Mouse (Mus musculus): ENCODE data around the gene Ptpn13. TPM values are rescaled to one million over a fixed set of nuclear protein-coding genes. Genes with fewer than 3 reads are reported as not detected.

Gene Ptpn13
- polyA plus RNA-seq, 1 experiment, result 15.9 TPM

DNA sequence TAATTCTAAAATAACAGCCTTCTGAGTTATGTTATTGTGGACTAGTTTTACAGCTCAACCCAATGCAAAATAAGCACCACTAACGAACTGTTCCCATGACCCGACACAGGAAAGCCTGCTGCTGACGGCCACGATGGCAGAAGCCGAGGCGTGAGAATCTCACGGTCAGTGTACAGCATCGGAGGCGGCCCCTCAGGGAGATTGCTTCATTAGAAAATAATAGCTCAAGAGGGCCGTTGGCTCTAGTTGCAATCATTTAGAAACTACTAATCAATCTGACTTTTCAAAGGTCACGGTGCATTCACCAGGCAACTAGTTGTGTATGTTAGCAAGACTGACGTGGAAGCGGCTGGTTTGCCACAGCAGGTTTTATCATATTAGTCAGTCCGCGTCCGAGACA, 31.2 kb upstream of the Ptpn13 start:
- DNase-seq (ENCODE audit: low read depth), result no peak
- TF ChIP-seq POLR2A (IDR thresholded peaks at IDR 0.05; ENCODE audit: borderline replicate concordance, extremely low read depth, insufficient read depth, insufficient read length, poor library complexity, severe bottlenecking), result no peak
- no peak for TF ChIP-seq CTCF (IDR thresholded peaks at IDR 0.05; ENCODE audit: borderline replicate concordance, extremely low read depth, insufficient read depth, insufficient read length)

DNA sequence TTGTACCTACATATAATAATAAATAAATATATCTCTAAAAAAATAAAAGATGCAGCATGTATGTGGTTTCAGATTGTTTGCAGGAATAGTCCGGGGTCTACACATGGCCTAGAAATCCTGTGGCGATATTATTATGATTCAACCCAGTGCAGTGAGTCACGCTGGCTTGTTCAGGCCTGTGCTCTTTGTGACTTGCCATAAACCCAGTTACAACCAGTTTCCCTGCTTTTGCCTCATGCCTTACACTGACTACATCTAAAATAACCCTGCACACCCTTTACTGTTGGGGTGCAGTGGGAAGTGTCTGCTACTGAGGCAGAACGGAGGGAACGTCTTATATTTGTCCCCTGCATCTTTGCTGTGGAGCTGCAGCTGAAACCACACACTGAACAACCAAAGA, 29.3 kb upstream of the Ptpn13 start:
- DNase-seq (ENCODE audit: low read depth), result no peak
- TF ChIP-seq POLR2A (IDR thresholded peaks at IDR 0.05; ENCODE audit: borderline replicate concordance, extremely low read depth, insufficient read depth, insufficient read length, poor library complexity, severe bottlenecking) (no peak), CTCF (IDR thresholded peaks at IDR 0.05; ENCODE audit: borderline replicate concordance, extremely low read depth, insufficient read depth, insufficient read length) (no peak)

DNA sequence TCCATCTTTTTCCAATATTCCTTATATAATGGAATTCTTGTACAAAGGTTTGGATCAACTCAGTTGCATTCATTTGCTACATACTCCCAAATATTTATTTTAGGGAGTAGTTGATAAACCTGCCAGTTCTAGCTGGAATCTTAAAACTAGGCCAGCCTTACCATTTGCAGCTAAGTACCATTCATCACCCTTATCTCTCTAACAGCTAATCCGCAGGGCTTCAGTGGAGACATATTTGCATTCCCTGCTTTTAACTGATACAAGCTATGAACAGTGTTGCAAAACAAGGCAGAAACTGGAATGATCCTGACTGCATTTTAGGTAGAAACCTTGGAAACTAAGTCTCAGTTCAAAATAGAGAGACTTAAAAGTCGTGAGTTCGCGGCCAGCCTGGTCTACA, 27.6 kb upstream of the Ptpn13 start:
- DNase-seq (ENCODE audit: low read depth), result no peak
- TF ChIP-seq CTCF (IDR thresholded peaks at IDR 0.05; ENCODE audit: borderline replicate concordance, extremely low read depth, insufficient read depth, insufficient read length) (no peak), POLR2A (IDR thresholded peaks at IDR 0.05; ENCODE audit: borderline replicate concordance, extremely low read depth, insufficient read depth, insufficient read length, poor library complexity, severe bottlenecking) (no peak)

DNA sequence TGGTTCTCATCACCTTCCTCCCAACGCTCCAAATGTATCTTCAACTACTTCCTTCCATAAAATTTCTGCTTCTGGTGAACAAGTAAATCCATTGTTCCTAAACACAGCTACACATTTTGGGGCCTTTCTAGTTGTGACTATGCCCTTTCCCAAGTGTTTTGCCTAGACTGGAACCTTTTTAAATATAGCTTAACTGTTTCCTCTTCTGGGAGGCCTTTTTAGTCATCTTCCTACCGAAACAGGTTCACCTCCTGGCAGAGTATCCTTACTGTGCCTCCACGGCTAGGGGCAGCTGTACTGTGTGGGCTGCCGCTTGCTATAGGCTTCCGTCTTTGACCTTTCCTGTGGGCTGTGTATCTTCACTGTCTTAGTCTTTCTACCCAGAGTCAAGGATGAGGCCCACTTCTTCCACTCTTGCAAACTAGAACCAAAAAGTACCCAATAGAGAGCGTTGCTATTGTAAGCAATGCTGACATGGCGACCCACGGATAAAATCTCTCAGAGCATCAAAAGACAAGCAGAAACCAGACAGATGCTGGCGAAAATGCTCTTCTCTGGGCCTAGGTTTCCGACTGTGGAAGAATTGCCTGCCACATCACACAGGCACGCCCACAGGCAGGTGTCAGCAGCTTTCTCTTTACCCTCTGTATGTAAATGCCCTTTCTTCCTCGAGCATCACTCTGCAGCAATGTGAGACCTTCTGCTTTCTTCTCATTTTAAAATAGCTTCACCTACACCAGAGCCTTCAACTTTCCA, 20.6 kb upstream of the Ptpn13 start:
- TF ChIP-seq POLR2A (IDR thresholded peaks at IDR 0.05; ENCODE audit: borderline replicate concordance, extremely low read depth, insufficient read depth, insufficient read length, poor library complexity, severe bottlenecking), result no peak
- TF ChIP-seq CTCF (IDR thresholded peaks at IDR 0.05; ENCODE audit: borderline replicate concordance, extremely low read depth, insufficient read depth, insufficient read length), result no peak
- DNase-seq (ENCODE audit: low read depth), result no peak

DNA sequence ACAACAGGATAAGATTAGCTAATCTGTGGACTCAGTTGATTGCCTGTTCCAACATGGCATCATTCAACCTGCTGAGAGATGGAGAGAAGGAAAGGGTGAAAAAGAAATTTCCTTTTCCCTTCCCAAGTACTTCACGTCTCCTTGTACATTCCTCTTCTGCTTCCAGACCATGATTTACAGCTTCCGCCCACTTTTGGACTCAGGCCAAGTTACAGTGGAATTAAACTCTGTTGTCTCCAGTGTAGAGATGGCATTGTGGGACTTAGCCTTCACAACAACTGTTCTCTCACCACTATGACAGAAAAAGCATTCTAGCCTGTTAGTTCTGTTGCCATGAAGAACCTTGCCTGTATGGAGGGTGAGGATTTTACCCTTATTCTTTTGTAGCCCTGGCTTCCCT, 19.1 kb upstream of the Ptpn13 start:
- peak; percentile 56 for DNase-seq (ENCODE audit: low read depth)
- no peak for TF ChIP-seq CTCF (IDR thresholded peaks at IDR 0.05; ENCODE audit: borderline replicate concordance, extremely low read depth, insufficient read depth, insufficient read length)
- no peak for TF ChIP-seq POLR2A (IDR thresholded peaks at IDR 0.05; ENCODE audit: borderline replicate concordance, extremely low read depth, insufficient read depth, insufficient read length, poor library complexity, severe bottlenecking)

DNA sequence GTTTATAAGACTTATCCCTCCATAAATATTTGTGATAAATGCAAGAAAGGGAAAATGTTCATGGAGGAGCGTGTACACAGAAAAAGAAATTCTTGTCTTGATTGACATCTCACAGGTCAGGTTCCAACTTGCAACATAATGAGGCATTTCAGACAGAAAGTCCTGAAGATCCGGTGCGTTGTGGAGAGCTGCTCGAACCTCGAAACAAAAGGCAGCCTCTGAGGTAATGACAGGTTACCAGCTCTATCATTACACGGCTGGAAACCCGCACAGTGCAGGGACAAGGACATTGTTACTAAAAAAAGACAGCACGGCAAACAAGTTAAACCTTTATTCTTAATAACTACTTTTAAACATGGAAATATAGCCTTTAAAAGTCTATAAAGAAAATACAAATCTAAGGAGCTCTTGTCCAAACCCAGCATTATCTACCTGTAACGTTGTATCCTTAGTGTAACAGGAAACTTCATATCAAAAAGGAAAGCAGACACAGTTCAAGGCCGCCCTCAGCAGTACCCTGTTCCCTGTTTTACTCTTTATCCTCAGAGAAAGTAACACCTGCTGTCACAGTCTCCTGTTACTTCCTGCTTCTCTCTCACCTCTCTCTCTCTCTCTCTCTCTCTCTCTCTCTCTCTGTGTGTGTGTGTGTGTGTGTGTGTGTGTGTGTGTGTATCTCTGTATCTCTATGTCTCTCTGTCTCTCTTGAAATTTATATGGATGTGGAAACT, 12.8 kb upstream of the Ptpn13 start:
- DNase-seq (ENCODE audit: low read depth), result no peak
- TF ChIP-seq CTCF (IDR thresholded peaks at IDR 0.05; ENCODE audit: borderline replicate concordance, extremely low read depth, insufficient read depth, insufficient read length) (no peak), POLR2A (IDR thresholded peaks at IDR 0.05; ENCODE audit: borderline replicate concordance, extremely low read depth, insufficient read depth, insufficient read length, poor library complexity, severe bottlenecking) (no peak)

DNA sequence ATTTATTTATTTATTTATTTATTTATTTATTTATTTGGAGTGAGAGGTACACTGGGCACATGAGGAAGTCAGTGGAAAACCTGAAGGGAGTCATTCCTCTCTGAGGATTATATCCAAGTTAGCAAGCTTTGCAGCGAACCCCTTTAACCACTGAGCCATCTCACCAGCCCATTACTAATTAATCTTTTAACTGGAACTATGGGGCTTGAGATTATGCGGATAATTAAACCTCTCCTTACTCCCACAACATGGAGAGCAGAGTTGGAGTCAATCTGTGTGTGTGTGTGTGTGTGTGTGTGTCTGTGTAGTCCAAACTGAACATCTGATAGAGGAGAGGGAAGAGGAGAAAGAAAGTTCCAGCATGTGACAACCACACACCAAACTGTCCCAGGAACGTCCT, 10.4 kb upstream of the Ptpn13 start:
- TF ChIP-seq POLR2A (IDR thresholded peaks at IDR 0.05; ENCODE audit: borderline replicate concordance, extremely low read depth, insufficient read depth, insufficient read length, poor library complexity, severe bottlenecking) (no peak), CTCF (IDR thresholded peaks at IDR 0.05; ENCODE audit: borderline replicate concordance, extremely low read depth, insufficient read depth, insufficient read length) (no peak)
- no peak for DNase-seq (ENCODE audit: low read depth)

DNA sequence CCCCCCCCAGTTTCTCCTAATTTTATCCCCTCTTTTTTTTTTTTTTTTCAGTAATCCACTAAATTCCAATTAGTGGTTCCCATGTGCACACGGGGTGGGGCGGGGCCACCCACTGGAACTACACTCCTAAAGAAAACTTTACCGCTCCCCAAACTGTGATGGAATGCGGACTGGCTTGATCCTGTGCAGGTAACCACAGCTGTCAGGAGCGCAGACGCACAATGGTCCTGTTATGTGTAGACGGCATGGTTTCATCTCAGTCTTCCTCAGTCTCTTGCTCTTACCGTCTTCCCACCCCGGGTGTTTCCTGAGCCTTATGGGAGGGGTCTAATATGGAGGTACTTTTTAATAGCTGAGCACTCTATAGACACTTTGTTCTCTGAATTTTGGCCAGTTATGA, 7.0 kb upstream of the Ptpn13 start:
- TF ChIP-seq CTCF (IDR thresholded peaks at IDR 0.05; ENCODE audit: borderline replicate concordance, extremely low read depth, insufficient read depth, insufficient read length) (no peak), POLR2A (IDR thresholded peaks at IDR 0.05; ENCODE audit: borderline replicate concordance, extremely low read depth, insufficient read depth, insufficient read length, poor library complexity, severe bottlenecking) (no peak)
- DNase-seq (ENCODE audit: low read depth), result no peak

DNA sequence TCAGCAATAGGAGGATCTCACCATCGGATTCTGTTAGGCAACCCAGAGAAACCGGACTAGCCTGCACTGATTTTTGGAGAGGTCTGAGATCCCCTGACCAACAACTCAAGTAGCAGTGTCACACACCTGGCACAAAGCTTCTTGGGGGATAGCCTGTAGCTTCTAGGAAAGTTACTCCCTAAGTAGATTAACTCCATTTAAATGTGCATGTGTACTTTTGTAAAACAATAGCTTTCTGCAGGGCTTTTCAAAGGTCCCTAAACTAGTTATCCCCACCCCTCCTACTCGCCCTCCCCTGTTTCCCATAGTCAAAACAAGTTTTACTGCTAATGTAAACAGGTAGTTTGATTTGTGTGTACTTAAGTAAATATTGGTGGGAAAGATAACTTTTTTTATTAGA, 6.1 kb upstream of the Ptpn13 start:
- no peak for TF ChIP-seq CTCF (IDR thresholded peaks at IDR 0.05; ENCODE audit: borderline replicate concordance, extremely low read depth, insufficient read depth, insufficient read length)
- TF ChIP-seq POLR2A (IDR thresholded peaks at IDR 0.05; ENCODE audit: borderline replicate concordance, extremely low read depth, insufficient read depth, insufficient read length, poor library complexity, severe bottlenecking), result no peak
- DNase-seq (ENCODE audit: low read depth), result no peak

DNA sequence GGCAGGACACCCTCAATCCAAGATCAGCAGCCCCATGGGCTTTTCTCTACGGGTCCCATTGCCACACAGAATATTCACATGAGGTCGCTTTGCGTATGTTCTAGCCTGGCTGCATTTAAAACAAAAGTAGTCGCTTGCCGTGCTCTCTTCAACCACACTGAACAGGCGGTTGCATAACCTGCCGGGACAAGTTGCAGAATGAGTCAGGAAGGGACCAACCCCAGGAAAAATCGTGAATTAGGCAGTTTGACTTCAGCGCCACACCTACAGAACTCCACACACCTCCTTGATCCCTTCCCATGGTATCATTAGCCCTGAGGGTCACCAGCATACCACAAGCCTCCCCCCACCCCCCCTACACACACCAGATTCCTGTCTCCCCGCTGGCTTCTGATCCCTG, 4.4 kb upstream of the Ptpn13 start:
- no peak for DNase-seq (ENCODE audit: low read depth)
- TF ChIP-seq CTCF (IDR thresholded peaks at IDR 0.05; ENCODE audit: borderline replicate concordance, extremely low read depth, insufficient read depth, insufficient read length) (no peak), POLR2A (IDR thresholded peaks at IDR 0.05; ENCODE audit: borderline replicate concordance, extremely low read depth, insufficient read depth, insufficient read length, poor library complexity, severe bottlenecking) (no peak)

DNA sequence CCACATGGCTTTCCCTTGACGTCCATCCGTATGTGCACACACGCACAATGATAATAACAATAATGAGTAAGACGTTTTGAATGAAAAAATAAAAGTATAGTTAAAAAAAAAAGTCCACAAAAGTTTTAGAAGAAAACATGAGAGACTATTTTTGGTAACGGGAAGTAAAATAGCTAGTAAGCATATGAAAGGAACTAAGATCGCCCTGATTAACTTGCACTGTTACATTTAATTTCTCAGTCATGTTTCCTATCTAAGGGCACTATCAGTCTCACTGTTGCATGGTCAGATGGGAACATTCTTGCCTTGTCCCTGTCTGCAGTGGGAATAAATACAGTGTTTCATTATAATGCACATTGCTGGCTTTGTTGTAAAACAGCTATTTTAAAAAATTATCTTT, 2.4 kb upstream of the Ptpn13 start:
- DNase-seq (ENCODE audit: low read depth), result no peak
- TF ChIP-seq POLR2A (IDR thresholded peaks at IDR 0.05; ENCODE audit: borderline replicate concordance, extremely low read depth, insufficient read depth, insufficient read length, poor library complexity, severe bottlenecking), result no peak
- no peak for TF ChIP-seq CTCF (IDR thresholded peaks at IDR 0.05; ENCODE audit: borderline replicate concordance, extremely low read depth, insufficient read depth, insufficient read length)

Data from brain, embryonic 14.5 days (tissue).